Mouse (Mus musculus) cerebellum, postnatal 14 days (tissue): ENCODE measurements around the gene Hba-x.
"Not testable (repeated sequence)": the region's sequence is repeated elsewhere in the genome, so short reads cannot be mapped to it uniquely, and the experiment has no call there.

Experiments
- DNase-seq, 2 experiments: peaks; one replicate each; pipeline ENCODE4 v3.0.0; 2021; ENCODE audit warnings: mixed read lengths in 2 of 2

Gene Hba-x

DNA sequence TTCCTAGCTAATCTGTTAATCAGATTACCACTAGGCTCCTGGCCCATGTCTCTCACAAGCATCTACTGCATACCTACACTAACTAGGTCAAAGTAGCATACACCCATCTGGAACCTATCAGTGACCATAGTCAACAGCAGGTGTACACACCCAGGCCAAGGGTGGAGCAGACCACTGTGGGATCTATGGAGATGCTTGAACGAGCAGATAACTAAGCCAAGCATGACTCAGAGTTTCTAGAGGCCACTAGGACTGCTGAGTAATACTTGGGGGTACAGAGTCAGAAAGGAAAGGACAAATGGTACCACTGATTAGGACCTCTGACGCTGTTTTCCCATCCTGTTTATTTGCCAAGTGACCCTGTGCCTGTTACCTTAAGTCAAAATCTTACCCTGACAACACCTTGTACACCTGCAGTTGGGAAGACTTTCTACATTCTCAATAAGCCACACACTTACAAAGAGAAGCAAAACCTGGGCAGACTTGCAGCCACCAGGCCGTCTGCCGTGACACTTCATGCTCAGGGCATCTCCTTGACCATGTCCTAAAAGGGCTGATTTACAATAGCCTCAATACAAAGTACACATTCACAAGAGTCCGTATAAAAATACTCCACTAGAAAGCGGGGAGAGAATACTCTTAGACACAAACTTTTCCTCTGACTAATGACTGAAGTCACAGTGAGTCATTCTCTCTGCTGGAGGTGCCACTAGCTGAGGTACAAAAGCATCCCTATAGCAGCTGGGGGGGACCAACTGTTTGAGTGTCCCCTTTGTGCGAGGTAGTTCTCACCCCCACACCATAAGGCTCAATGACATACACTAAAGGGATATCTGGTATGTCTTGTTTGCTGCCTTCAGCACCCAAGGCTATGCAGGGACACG is 25.1 kb upstream of the Hba-x start:
- DNase-seq = no peak

DNA sequence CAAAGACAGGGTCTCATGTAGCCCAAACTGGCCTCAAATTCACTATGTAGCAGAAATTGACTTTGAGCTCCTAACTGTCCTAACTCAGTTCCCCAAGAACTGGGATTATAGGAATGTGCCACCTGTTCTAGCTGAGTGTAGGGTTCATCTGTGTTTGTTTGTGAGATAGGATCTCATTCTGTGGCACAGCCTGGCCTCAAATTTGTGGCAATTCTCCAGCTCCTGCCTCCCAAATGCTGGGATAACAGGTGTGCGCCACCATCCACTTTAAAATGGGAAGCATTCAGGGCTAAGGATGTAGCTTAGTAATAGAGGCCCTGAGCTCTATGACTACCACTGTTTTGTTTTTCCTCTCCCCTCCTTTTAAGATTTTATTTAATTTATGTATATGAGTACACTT is 23.1 kb upstream of the Hba-x start:
- DNase-seq = no peak

DNA sequence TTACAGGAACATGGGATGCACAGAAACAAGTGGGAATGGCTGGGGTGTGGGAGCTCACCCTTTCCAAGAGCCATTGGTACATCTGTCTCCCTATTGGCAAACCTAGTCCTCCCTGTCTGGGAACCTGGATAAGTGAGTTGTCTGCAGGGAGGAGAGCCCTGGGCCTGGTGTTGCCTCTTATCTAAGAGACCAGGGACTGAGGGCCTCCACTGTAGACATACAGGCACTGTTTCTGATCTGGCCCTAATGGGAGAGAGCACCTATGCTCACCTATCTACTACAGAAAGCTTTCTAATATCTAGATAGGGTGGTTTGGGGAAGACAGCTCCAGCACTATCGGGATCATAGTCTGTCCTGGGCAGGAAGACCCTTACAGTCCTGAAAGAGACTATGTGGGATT is 20.1 kb upstream of the Hba-x start:
- DNase-seq = no peak

DNA sequence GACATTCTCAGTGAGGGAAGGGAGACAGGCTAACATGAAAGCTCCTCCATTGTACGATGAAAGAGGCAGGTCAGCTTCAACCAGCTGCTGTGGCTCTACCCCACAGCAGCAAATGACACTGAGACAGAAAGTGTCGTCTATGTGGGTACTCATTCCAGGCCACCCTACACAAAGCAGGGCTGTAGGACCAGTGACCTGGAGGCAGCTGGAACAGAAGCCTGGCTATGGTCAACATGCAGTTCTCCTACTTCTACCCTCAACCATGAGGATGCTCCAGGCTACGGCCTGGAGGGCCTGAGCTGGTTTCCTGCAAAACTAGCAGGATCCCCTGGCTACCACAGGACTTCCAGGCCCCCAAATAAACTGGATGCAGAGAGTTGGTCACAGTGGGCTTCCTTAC is 19.6 kb upstream of the Hba-x start:
- DNase-seq = no peak

DNA sequence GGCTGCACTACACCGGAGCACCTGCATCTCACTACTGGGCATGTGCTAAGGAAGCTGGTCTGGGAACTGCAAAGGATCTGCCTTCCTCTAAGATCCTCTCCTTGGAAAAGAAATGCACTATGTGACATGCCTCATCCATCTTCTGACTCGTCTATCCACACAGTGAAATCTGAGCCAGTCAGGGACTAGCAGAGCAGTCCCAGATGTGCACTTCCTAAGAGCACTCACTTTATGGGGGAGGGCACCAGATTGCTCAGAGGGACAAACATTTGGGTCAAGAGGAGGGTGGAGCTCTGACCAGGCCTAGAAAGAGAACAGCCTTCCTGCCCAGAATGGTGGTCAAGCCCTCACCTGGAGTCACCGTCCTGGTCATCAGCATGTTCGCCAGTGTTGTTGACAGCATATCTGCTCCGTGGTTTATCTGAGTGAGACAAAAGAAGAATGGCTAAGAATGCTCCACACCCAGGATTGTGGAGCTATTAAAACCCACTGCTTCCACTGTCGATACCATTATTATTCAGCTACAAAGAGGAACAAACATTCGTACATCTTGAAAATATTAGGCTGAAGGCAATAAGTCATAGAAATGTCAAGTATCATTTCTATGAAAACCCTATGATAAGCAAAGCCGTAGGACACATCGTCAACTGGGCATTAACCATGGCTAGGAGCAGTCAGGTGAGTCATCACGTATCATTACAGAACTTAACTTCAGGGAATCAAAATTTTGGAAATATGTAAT is 13.4 kb upstream of the Hba-x start:
- no peak for DNase-seq

DNA sequence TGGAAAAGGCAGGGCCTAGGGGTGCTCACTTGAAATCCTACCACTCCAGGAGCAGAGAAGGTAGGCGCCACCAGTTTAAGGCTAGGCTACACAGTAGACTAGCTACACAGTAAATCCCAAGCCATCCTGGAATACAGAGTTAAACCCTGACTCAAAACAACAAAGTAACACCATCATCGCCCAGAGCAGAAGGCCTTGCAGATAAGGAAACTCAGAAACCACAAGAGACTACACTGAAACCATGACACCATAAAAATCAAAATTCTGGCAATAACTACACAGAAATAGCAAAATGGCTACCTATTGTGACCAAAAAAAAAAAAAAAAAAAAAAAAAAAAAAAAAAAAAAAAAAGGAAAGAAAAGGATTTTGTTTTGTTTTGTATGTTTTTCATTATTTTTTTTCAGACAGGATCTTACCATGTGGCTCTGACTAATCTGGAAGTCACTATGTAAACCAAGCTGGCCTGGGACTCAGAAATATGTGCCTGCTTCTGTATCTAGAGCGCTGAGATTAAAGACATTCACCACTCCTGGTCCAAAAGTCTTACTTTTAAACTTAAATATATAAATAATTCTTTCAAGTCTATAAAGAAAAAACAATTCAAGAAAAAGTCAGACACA is 11.0 kb upstream of the Hba-x start:
- DNase-seq = no peak

DNA sequence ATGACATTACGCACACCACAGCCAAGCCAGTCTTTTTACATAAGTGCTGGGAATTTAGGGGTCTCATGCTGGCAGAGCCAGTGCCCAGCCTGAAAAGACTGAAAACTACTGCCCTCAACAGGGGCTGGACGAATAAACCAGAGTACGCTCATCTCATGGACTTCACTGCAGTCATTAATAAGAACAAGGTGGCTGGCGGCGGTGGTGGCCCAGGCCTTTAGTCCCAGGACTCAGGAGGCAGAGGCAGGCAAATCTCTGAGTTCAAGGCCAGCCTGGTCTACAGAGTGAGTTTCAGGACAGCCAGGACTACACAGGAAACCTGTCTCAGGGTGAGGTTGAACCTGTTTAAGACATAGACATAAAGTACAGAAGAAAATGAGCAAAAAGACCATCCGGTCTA is 10.0 kb upstream of the Hba-x start:
- DNase-seq = no peak

DNA sequence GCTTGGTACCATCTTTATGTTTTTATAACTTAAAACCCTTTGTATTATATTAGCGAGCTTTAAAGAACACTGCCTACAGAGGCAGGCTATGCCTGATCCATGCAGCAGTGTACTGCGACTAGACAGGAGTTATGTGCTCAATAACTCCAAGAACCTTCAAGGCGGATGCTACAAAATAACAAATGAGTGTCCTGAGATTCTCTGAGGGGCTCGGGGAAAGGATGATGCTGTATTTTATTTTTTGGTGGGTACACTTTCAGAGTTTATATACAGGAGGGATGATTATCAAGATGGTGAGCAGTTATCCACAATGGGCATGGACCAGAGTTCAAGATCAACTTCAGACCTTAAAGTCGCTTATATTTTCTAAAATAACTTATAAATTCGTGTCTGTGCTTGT is 9.4 kb upstream of the Hba-x start:
- DNase-seq = peak in 1 of 2 experiments; percentile 16

DNA sequence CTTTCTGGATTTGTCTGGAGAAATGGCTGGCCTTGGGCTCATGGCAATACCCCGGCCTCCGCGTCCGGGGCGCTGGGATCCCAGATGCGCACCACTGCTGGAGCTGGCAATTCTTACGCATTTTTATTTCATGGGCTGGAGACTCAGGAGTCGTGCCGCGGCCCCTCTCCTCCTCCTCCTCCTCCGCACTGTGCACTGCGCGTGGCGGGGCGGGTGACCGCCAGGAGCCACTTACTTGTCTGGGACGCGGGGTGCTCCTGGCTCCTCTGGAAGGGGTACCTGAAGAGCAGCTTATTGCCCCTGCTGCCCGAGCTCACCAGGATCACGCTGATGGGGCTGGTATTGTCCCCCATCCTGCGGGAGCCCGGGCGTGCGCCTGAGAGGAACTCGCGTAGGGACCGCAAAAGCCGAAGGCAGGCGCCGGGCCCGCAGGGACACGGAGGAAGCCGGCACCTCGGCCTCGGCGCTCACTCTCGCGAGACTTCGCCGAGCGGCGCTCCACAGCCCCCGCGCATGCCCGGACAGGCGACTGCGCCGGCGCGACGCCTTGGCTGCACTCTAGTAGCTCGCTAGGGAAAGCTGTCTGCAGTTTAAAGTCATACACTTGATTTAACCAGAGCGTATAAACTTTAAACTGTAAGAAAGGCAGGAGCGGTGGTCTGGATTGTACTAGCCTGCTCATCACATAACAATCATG is 8.9 kb upstream of the Hba-x start, which contains the start of gene Nprl3:
Nprl3 (minus strand) TSS at position 520 of the 697 bp plus-strand sequence.
- peak; percentile 97 to 98 for DNase-seq

DNA sequence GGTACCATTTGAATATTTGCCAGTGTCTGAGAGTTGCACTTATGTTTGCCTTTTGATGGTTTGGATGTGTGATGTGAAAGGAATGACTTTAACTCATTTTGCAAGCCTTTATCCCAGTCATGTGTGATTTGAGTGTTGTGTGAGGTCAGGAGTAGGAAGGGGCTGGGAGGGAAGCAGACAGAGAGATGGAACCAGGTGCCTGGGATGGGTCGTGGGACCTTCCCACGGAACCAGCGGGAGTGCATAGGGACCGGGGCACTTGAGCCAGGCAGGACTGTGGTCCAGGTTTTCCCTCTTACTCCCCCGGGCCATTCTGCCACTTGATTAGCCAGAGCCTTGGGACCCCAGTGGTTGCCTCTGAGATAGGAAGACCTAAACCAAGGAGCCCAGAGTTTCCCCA is 8.2 kb upstream of the Hba-x start:
- DNase-seq = peak in 1 of 2 experiments; percentile 37

DNA sequence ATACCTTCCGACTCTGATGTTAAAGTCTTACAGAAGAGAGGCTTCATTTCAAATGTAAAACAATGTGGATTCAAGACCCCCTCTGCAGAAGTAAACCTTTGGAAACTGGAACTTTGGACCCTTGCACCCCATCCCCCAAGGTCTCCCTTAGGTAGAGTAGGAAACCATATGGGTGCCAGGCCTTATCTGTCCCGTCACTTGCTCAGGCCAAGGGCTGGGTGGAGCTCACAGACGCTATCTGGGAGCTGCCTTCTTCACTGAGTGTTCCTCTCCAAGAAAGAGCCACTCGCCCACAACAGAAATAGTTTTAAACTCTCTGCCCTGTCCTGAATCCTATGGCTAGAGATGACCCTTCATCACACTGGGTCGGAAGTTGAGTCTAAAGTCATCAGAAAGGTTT is 7.2 kb upstream of the Hba-x start:
- no peak for DNase-seq

DNA sequence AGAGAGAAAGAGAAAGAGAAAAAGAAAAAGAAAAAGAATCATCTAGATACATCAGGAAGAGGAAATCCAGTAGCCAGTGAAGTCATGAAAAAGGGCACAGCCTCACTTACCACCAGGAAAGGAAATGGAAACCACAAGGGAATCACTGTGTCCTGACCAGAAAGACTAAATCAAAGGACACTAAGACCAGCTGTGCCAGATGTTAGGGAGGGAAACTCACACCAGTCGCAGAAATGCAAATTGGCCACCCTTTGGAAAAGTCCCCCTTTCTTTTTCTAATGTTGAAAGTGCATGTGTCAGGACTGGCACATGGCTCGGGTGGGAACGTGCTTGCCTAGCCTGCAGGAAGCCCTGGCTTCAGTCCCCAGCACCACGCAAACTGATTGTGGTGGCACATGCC is 5.0 kb upstream of the Hba-x start:
- no peak for DNase-seq

DNA sequence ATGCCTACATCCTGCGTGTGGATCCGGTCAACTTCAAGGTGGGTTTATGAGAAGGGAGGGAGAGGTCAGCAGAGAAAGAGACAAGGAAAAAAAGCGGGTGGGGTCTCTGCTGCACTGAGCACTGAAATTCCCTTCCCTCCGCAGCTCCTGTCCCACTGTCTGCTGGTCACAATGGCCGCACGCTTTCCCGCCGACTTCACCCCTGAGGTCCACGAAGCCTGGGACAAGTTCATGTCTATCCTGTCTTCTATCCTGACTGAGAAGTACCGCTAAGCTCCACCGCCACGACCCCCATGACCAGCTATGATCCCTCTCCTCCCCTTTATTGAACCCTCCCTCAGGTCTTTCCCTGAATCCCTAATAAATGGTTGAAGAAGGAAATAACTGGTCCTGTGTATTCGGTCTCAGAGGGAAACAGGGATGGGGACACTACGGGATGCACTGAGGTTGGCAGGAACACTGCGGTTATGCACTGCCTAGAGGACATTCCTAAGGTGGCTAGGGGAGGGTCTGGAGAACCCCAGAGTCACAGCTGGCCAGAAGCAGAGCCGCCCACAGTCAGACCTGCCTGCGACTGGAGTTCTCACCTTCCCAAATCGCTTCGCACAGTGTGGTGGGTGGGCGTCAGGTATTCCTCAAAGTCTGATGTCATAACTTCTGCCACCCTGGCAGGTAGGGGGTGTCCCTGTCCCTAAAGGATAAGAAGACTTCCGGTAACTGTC is 1.7 kb downstream of the Hba-x start:
- no peak for DNase-seq

DNA sequence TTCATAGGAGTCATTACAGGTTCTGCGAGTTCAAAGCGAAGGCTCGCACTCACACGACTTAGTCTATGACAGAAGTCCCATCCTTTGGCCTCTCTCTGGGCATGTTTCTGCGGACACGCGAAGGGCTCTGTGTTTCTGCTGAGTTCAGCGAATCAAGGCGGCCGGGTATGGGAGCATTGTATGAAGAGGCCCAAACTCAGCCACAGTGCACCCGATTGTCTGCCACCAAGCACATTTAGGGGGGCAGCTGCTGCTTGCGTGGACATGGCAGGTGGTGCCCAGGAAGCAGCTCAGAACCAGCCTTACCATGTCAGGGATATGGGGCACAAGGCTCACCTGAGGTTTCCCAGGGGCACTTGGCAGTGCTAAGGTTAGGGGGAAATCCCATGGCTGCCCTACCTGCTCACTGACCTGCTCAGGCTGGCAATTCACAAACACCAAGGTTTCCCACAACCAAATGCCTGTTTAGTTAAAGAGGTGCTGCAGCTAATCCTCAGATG is 2.3 kb downstream of the Hba-x start:
- DNase-seq = no peak

DNA sequence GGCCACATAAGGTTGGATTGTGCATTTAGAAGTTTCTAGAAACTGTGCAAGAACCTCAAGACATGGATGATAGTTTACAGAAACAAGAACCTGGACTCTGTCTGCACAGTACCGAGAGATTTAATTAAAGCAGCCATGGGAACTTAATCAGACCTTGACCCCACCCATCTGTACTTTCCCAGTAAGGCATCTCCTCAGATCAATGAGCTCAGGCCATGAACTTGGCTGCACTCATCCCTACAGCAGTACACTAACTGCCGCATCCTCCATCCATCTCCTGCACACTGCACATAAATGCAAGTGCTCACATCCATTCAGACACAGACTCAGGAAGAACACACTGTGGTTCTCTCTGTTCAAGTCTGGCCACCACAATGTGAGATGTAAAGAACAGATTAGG is 4.4 kb downstream of the Hba-x start:
- DNase-seq = no peak

DNA sequence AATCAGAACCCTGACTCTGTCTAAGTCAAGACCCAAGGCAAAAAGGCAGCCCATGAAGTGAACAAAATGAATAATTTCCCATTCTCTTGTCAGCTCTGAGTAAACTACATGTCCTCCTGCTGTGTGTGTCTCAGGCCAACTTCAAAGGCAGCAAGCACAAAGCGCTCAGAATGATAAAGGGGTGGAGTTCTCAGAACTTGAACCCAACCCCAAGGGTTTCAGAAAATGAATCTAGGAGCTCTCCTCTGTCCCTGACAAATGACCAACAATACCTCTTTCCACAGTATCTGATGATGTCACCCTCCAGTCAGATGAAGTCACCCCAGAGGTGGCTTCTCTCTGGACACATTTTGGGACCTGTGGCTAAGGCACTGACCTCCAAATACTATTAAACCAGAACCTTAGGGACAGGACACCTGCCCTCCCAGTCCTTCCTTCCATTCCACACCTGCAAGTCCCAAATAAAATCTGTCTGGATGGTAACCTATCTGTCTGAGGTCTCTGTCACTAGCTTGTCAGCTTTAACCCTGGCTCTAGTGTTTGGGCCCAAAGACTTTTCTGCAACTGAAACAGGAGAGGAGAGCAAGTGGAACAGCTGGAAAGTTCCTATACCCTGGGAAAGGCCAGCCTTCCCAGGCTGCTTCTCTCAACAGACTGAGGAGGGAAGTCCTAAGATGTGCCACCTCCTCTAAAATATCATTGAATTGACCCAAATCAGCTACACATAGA is 5.4 kb downstream of the Hba-x start:
- DNase-seq = no peak

DNA sequence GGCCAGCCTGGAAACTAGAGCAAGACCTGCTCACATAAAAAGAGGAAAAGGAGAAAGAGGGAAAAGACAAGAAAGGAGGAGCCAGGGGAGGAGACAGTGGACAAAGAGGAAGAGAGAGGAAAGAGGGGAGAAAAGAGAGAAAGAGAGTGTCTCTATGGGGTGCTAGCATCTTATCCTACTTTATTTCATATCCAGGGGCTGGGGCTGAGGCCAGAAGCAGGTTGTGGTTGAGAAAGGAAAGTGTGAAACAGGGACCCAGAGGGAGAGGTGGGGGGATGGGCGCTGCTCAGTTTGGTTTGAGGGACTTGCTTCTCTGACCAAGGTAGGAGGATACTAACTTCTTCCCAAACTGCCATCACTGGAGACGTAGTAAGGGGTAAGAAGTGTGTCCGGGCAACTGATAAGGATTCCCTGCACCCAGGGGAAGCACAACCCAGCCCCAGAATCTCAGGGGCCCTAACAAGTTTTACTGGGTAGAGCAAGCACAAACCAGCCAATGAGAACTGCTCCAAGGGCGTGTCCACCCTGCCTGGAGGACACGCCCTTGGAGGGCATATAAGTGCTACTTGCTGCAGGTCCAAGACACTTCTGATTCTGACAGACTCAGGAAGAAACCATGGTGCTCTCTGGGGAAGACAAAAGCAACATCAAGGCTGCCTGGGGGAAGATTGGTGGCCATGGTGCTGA is 7.0 kb downstream of the Hba-x start, which contains the start of gene Hba-a1:
Hba-a1 (plus strand) TSS at position 421 of the 687 bp plus-strand sequence.
- not testable (repeated sequence) for DNase-seq

DNA sequence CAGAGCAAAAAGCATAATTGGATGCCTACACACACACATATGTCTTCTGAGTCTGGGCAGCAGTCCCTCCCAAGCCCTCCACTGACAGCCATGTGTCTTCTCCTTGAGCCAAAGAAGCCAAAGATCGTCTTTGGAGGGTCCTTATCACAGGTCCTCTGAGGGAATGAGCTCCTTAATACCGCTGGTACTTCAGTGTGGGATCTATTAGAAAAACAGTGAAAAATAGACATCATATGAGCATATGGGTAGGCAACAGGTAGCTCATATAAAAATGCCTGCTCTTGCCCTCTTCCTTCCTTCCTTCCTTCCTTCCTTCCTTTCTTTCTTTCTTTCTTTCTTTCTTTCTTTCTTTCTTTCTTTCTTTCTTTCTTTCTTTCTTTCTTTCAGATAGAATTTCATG is 8.4 kb downstream of the Hba-x start:
- DNase-seq = not testable (repeated sequence)

DNA sequence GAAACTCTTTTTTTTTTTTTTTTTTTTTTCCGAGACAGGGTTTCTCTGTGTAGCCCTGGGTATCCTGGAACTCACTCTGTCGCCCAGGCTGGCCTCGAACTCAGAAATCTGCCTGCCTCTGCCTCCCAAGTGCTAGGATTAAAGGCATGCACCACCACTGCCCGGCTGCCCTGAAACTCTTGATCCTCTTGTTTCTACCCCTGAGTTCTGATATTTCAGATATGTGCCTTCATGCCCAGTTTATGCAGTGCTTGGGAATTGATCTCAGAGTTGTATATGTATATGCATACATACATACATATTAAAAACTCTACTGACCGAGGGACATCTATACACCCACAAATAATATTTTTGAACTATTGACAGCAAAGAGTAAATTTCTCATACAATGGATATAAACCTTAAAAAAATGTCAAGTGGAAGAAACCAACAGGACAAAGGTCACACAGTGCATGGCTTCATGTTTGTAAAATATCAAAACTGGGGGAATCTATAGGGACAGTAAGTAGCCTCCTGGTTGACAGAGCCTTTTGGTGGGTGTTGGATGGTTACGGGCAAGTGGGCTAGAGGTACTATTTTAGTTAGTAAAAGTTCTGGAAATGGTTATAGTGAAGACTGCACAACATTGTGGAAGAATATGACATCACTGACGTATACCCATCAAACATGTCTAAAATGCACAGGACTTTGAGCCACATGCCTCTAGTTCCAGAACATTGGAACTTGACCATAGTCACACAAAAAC is 9.0 kb downstream of the Hba-x start:
- no peak for DNase-seq

DNA sequence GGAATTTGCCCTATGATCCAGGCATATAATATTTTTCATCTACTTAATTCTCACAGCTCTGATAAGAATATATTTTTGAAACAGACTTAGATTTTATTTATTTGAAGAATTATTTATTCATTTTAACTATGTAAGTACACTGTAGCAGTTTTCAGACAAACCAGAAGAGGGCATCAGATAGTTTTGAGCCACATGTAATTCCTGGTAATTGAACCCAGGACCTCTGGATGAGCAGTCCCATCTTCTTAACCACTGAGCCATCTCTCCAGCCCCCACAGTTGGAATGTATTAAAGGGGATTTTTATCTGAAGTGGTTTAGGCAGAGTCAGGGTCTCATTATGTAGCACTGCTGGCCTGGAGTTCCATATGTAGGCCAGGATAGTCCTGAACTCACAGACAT is 9.7 kb downstream of the Hba-x start:
- not testable (repeated sequence) for DNase-seq
